ENCODE assay signal across 29 mouse cellular contexts in genomic region chr6:112788174-112788573, GRCm38 (mm10).
A peak's percentile ranks its signal among the peaks of the same experiment; 100 is the strongest.
DNase-seq lines count a peak whose midpoint lies in the region; ATAC-seq lines count a peak whose summit lies in the region.
"Had no signal": no experiment of that assay in that cellular context is flagged by ENCODE, and none has a peak within 500 bp of the region (broad histone marks: within the 10 kb centered on the region; RNA-seq: fewer than 3 reads in every experiment).

No protein-coding gene starts in this region.

- H3K4me3 ChIP-seq in forebrain, embryonic 12.5 days (replicated peaks): no peak overlapping the region
- no peak overlapping the region for H3K4me3 ChIP-seq in forebrain, embryonic 13.5 days
- no peak overlapping the region for H3K4me3 ChIP-seq in midbrain, embryonic 10.5 days
- H3K4me3 ChIP-seq in midbrain, embryonic 11.5 days (ENCODE audit: low read depth, low read length): no peak overlapping the region
- H3K4me3 ChIP-seq in hindbrain, embryonic 14.5 days (replicated peaks; ENCODE audit: low read length): no peak overlapping the region
- H3K4me3 ChIP-seq in midbrain, embryonic 15.5 days: no peak overlapping the region
- H3K4me3 ChIP-seq: embryonic facial prominence, embryonic 12.5 days; gastrocnemius, adult 2 months; heart, adult 2 months; heart, embryonic 13.5 days; limb, embryonic 10.5 days; limb, embryonic 15.5 days; liver, embryonic 13.5 days; stomach, embryonic 15.5 days had no signal

- no peak for DNase-seq in midbrain, embryonic 10.5 days (ENCODE audit: low spot score)
- no peak for DNase-seq in midbrain, embryonic 11.5 days (ENCODE audit: low spot score, missing footprints)
- DNase-seq in hindbrain, embryonic 14.5 days (ENCODE audit: low spot score): no peak
- no peak for DNase-seq in thymus, postnatal 4 days
- DNase-seq in embryo, embryonic 10.5 days (ENCODE audit: low spot score): no peak
- DNase-seq: adrenal gland, adult 8-10 months; B cell, adult 2 months; cerebellum, adult 11-12 months; embryo, embryonic 11 days; gastrocnemius, adult 2 months; heart, adult 2 months; heart, postnatal 10 days; kidney, adult 8-10 months; liver, embryonic 13.5 days; lung, adult 18-20 months; right cerebral cortex, postnatal 25 days had no signal

- no peaks in the 10 kb centered on the region for H3K9me3 ChIP-seq in forebrain, embryonic 12.5 days
- no peaks in the 10 kb centered on the region; the same call in 1 of the 2 replicates for H3K9me3 ChIP-seq in forebrain, embryonic 13.5 days (replicated peaks)
- H3K9me3 ChIP-seq in midbrain, embryonic 10.5 days (replicated peaks): peaks cover 10% of the 10 kb centered on the region; the same call in 1 of the 2 replicates
- no peaks in the 10 kb centered on the region for H3K9me3 ChIP-seq in midbrain, embryonic 11.5 days (ENCODE audit: control insufficient read depth, low read length)
- no peaks in the 10 kb centered on the region for H3K9me3 ChIP-seq in hindbrain, embryonic 14.5 days (ENCODE audit: control insufficient read depth, low read length)
- H3K9me3 ChIP-seq in midbrain, embryonic 15.5 days: no peaks in the 10 kb centered on the region
- H3K9me3 ChIP-seq: embryonic facial prominence, embryonic 12.5 days; limb, embryonic 10.5 days; limb, embryonic 15.5 days; liver, embryonic 13.5 days; stomach, embryonic 15.5 days had no signal

- no peak overlapping the region for H3K4me2 ChIP-seq in forebrain, embryonic 12.5 days
- no peak overlapping the region for H3K4me2 ChIP-seq in forebrain, embryonic 13.5 days
- no peak overlapping the region for H3K4me2 ChIP-seq in midbrain, embryonic 11.5 days
- no peak overlapping the region for H3K4me2 ChIP-seq in hindbrain, embryonic 14.5 days (replicated peaks)
- H3K4me2 ChIP-seq in midbrain, embryonic 15.5 days: no peak overlapping the region
- H3K4me2 ChIP-seq: embryonic facial prominence, embryonic 12.5 days; heart, embryonic 13.5 days; limb, embryonic 15.5 days; liver, embryonic 13.5 days; stomach, embryonic 15.5 days had no signal

- WGBS in forebrain, embryonic 12.5 days: 89% methylated on average over 1 of the region's 1 CpGs
- 90% methylated on average over 1 of the region's 1 CpGs for WGBS in forebrain, embryonic 13.5 days
- 89% methylated on average over 1 of the region's 1 CpGs for WGBS in midbrain, embryonic 10.5 days
- 86% methylated on average over 1 of the region's 1 CpGs for WGBS in midbrain, embryonic 11.5 days
- 86% methylated on average over 1 of the region's 1 CpGs for WGBS in hindbrain, embryonic 14.5 days
- WGBS in midbrain, embryonic 15.5 days: 77% methylated on average over 1 of the region's 1 CpGs

- peaks cover 34% of the 10 kb centered on the region for H3K4me1 ChIP-seq in forebrain, embryonic 12.5 days
- peaks cover 35% of the 10 kb centered on the region for H3K4me1 ChIP-seq in forebrain, embryonic 13.5 days
- H3K4me1 ChIP-seq in midbrain, embryonic 10.5 days: peaks cover 35% of the 10 kb centered on the region
- peaks cover 9% of the 10 kb centered on the region for H3K4me1 ChIP-seq in midbrain, embryonic 11.5 days (ENCODE audit: control insufficient read depth, insufficient read depth, low read length)
- peaks cover 23% of the 10 kb centered on the region for H3K4me1 ChIP-seq in hindbrain, embryonic 14.5 days (replicated peaks; ENCODE audit: control insufficient read depth, insufficient read depth, low read length)
- H3K4me1 ChIP-seq in midbrain, embryonic 15.5 days: peaks cover 32% of the 10 kb centered on the region
- H3K4me1 ChIP-seq: embryonic facial prominence, embryonic 12.5 days; heart, embryonic 13.5 days; limb, embryonic 10.5 days; limb, embryonic 15.5 days; liver, embryonic 13.5 days had no signal

- no peaks in the 10 kb centered on the region for H3K27me3 ChIP-seq in forebrain, embryonic 12.5 days
- no peaks in the 10 kb centered on the region for H3K27me3 ChIP-seq in forebrain, embryonic 13.5 days
- H3K27me3 ChIP-seq in midbrain, embryonic 10.5 days (ENCODE audit: low read depth, poor library complexity, severe bottlenecking): no peaks in the 10 kb centered on the region
- no peaks in the 10 kb centered on the region for H3K27me3 ChIP-seq in midbrain, embryonic 11.5 days (ENCODE audit: control insufficient read depth, insufficient read depth, low read length)
- H3K27me3 ChIP-seq in hindbrain, embryonic 14.5 days (ENCODE audit: control insufficient read depth, insufficient read depth, low read length): no peaks in the 10 kb centered on the region
- H3K27me3 ChIP-seq in midbrain, embryonic 15.5 days (replicated peaks): no peaks in the 10 kb centered on the region
- H3K27me3 ChIP-seq: embryonic facial prominence, embryonic 12.5 days; heart, embryonic 13.5 days; limb, embryonic 15.5 days; liver, embryonic 13.5 days; stomach, embryonic 15.5 days had no signal

- H3K27ac ChIP-seq in forebrain, embryonic 12.5 days: 0 out of 2 replicates have a peak overlapping the region, but pooled peaks have one; percentile 33
- no peak overlapping the region for H3K27ac ChIP-seq in forebrain, embryonic 13.5 days
- peak overlapping the region; percentile 56; the same call in 1 of the 2 replicates for H3K27ac ChIP-seq in midbrain, embryonic 10.5 days (replicated peaks)
- H3K27ac ChIP-seq in midbrain, embryonic 11.5 days (ENCODE audit: low read depth, low read length): no peak overlapping the region
- peak overlapping the region; percentile 57 for H3K27ac ChIP-seq in hindbrain, embryonic 14.5 days
- H3K27ac ChIP-seq in midbrain, embryonic 15.5 days: peak overlapping the region; percentile 34; the same call in 1 of the 2 replicates
- H3K27ac ChIP-seq: embryonic facial prominence, embryonic 12.5 days; gastrocnemius, adult 2 months; heart, adult 2 months; heart, embryonic 13.5 days; kidney, postnatal 0 days; limb, embryonic 10.5 days; limb, embryonic 15.5 days; liver, embryonic 13.5 days; macrophage; stomach, embryonic 15.5 days had no signal

- H3K36me3 ChIP-seq in forebrain, embryonic 12.5 days (replicated peaks): peaks cover 8% of the 10 kb centered on the region
- peaks cover 19% of the 10 kb centered on the region for H3K36me3 ChIP-seq in forebrain, embryonic 13.5 days (ENCODE audit: poor library complexity, severe bottlenecking)
- peaks cover 89% of the 10 kb centered on the region for H3K36me3 ChIP-seq in midbrain, embryonic 10.5 days
- no peaks in the 10 kb centered on the region for H3K36me3 ChIP-seq in midbrain, embryonic 11.5 days (ENCODE audit: control insufficient read depth, insufficient read depth, low read length)
- H3K36me3 ChIP-seq in hindbrain, embryonic 14.5 days (replicated peaks; ENCODE audit: control insufficient read depth, insufficient read depth): peaks cover 4% of the 10 kb centered on the region; the same call in 1 of the 2 replicates
- H3K36me3 ChIP-seq in midbrain, embryonic 15.5 days (replicated peaks): no peaks in the 10 kb centered on the region
- H3K36me3 ChIP-seq: embryonic facial prominence, embryonic 12.5 days; heart, embryonic 13.5 days; limb, embryonic 10.5 days; limb, embryonic 15.5 days; liver, embryonic 13.5 days; stomach, embryonic 15.5 days had no signal

- ATAC-seq in forebrain, embryonic 12.5 days (ENCODE audit: low FRiP score): no peak; the same call in 1 of the 2 replicates
- ATAC-seq in forebrain, embryonic 13.5 days: no peak
- no peak for ATAC-seq in midbrain, embryonic 11.5 days (ENCODE audit: low FRiP score)
- no peak for ATAC-seq in hindbrain, embryonic 14.5 days (ENCODE audit: low FRiP score)
- ATAC-seq in midbrain, embryonic 15.5 days (replicated peaks): no peak
- ATAC-seq: activated CD4-positive, CD25-positive, alpha-beta regulatory T cell, adult 4 months; intestine, embryonic 16.5 days; lung, postnatal 0 days had no signal

- H3K9ac ChIP-seq in forebrain, embryonic 12.5 days: no peak overlapping the region
- H3K9ac ChIP-seq in forebrain, embryonic 13.5 days: no peak overlapping the region
- H3K9ac ChIP-seq in midbrain, embryonic 11.5 days (ENCODE audit: low read length): no peak overlapping the region
- no peak overlapping the region for H3K9ac ChIP-seq in hindbrain, embryonic 14.5 days
- no peak overlapping the region for H3K9ac ChIP-seq in midbrain, embryonic 15.5 days
- H3K9ac ChIP-seq: embryonic facial prominence, embryonic 12.5 days; heart, embryonic 13.5 days; limb, embryonic 15.5 days; liver, embryonic 13.5 days; stomach, embryonic 15.5 days had no signal

Comparison
In these comparisons a context has a peak if more than half of its experiments do, and no peak if none do; other contexts are left out.
1. H3K27ac ChIP-seq: peak in forebrain, embryonic 12.5 days (single experiment), midbrain, embryonic 10.5 days (single experiment), hindbrain, embryonic 14.5 days (single experiment) and midbrain, embryonic 15.5 days (single experiment); none in forebrain, embryonic 13.5 days (single experiment) and midbrain, embryonic 11.5 days (single experiment).